Mouse (Mus musculus) G1E (cell line): ENCODE measurements around the gene Lrrc75a. TPM values are rescaled to one million over a fixed set of nuclear protein-coding genes. Genes with fewer than 3 reads are reported as not detected.

Experiments
- ATAC-seq: 2 replicates; pipeline ENCODE4 v1.8.0; 2016; ENCODE audit warnings: mild to moderate bottlenecking; ENCODE audit not compliant: insufficient number of reproducible peaks, poor library complexity, low FRiP score, severe bottlenecking; ENCODE audit errors: extremely low read depth
- DNase-seq: peaks from one replicate; pipeline ENCODE4 v3.0.0; 2012; ENCODE audit warnings: low spot score
- H3K27me3 ChIP-seq: 2 replicates; pipeline ENCODE4 v1.6.1; 2012; ENCODE audit warnings: mild to moderate bottlenecking, low read length, inconsistent platforms; ENCODE audit not compliant: insufficient read depth
- H3K36me3 ChIP-seq: replicated peaks from 2 replicates; pipeline ENCODE3; 2012; ENCODE audit warnings: mild to moderate bottlenecking, inconsistent platforms
- H3K4me1 ChIP-seq: 2 replicates; pipeline ENCODE4 v1.6.1; 2012; ENCODE audit warnings: low read depth, low read length, inconsistent platforms, mixed read lengths; ENCODE audit not compliant: insufficient read depth
- H3K4me3 ChIP-seq: 2 replicates; pipeline ENCODE4 v1.5.1; 2012; ENCODE audit warnings: low read depth, mild to moderate bottlenecking, inconsistent platforms, low read length, moderate library complexity, mixed read lengths
- H3K9me3 ChIP-seq: replicated peaks from 2 replicates; pipeline ENCODE4 v1.6.1; 2012; ENCODE audit warnings: inconsistent platforms
- CTCF ChIP-seq: IDR thresholded peaks from 2 replicates; pipeline ENCODE4 v1.5.1; 2012; ENCODE audit warnings: low read depth, low read length, inconsistent platforms, mixed read lengths
- GATA1 ChIP-seq: IDR thresholded peaks from 2 replicates; pipeline ENCODE4 v1.6.1; 2012; ENCODE audit warnings: borderline replicate concordance, low read length, inconsistent platforms, mixed read lengths
- GATA2 ChIP-seq: IDR thresholded peaks from 2 replicates; pipeline ENCODE4 v1.6.1; 2012; ENCODE audit warnings: low read depth, low read length, inconsistent platforms, borderline replicate concordance
- POLR2AphosphoS5 ChIP-seq: IDR thresholded peaks from 2 replicates; pipeline ENCODE4 v1.6.1; 2012; ENCODE audit warnings: low read depth, low read length, inconsistent platforms; ENCODE audit not compliant: insufficient replicate concordance
- TAL1 ChIP-seq: conservative IDR thresholded peaks from 2 replicates; pipeline ENCODE4 v1.6.1; 2012; ENCODE audit warnings: low read depth, low read length, inconsistent platforms, mixed read lengths
- polyA plus RNA-seq: library from polyadenylated mRNA; stranded (reverse); fragments of >175 nt; gene quantifications from 2 replicates; pipeline ENCODE4 v1.2.3, GENCODE M21; 2012
- total RNA-seq, 2 experiments: library from RNA; stranded (forward) in 1 of 2; stranded (reverse) in 1 of 2; fragments of 200-1000 nt in 1 of 2; fragments of >200 nt in 1 of 2; fragmentation: Nextera tagmentation in 1 of 2; gene quantifications; 2 replicates each; pipeline ENCODE4 v1.2.3; 2014 to 2017

The Lrrc75a gene
- total and polyA plus RNA-seq, 3 experiments, result 0.27 to 1.7 (median 0.30) TPM

DNA sequence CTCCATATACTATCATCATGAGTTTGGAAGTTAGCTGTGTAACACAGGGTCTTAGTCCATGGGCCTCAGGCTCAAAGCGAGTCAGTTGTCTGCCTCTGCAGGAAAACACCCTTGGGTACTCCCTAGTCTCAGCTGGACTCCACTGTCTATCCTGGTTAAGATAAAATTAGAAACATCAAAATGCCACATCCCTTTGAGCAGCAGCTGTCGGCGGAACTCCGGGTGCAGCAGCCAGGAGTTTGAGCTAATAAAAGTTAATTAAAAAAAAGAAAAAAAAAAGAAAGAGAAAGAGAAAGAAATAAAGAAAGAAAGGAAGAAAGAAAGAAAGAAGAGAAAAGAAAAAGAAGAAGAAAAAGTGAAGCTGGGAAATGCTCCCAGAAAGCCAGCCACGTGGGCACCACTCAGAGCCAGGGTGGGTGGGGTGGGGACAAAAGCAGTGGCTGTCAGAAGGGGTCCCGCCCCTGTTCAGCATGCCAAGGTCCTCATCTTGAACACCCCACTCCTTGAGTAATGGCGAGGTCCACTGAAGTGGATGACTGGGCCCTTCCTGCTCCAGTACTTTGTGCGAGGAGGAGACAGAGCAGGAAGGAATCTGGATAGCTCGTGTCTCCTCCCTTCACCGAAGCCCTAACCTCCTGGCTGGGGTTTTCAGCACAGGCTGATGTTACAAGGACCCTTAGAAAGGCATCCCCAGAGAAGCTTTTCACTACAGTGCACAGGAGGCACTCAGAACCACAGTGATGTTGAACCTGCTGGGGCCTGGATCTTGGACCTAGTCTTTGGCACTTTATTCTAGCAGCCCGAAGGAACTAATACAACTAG lies 6.1 kb downstream of the Lrrc75a start:
- peaks cover 29% of the 10 kb centered on the region for H3K27me3 ChIP-seq
- no peaks in the 10 kb centered on the region for H3K36me3 ChIP-seq
- no peaks in the 10 kb centered on the region; the same call in 1 of the 2 replicates for H3K4me1 ChIP-seq
- H3K4me3 ChIP-seq, result no peak overlapping the region
- H3K9me3 ChIP-seq, result no peaks in the 10 kb centered on the region
- DNase-seq, result no peak
- no peak for ATAC-seq
- TF ChIP-seq TAL1, result no peak
- no peak for TF ChIP-seq GATA1
- no peak for TF ChIP-seq GATA2
- TF ChIP-seq CTCF, result no peak
- no peak for TF ChIP-seq POLR2AphosphoS5

DNA sequence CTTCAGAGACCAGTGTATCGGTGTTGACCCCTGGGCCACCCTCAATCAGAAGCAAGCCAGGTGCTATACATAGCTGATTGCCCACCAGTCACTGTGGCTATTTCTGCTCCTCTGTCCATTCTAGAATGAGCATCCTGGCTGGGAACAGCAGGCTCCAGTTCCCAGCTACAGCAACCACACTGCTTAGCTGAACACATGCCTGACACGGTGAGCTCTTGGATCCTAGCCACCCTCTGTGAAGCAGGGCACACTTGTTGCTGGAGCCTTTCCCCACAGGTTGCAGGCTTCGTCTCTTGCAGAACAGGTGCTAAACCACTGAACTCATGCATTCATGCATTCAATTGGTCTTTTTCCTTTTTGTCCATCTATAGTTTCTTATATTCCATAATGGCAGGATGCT lies 7.9 kb downstream of the Lrrc75a start:
- ATAC-seq (no peak), DNase-seq (no peak)
- TF ChIP-seq POLR2AphosphoS5 (no peak), CTCF (no peak)
- H3K9me3 ChIP-seq, result no peaks in the 10 kb centered on the region
- peaks cover 25% of the 10 kb centered on the region for H3K27me3 ChIP-seq
- no peaks in the 10 kb centered on the region for H3K36me3 ChIP-seq
- no peak overlapping the region for H3K4me3 ChIP-seq
- no peaks in the 10 kb centered on the region for H3K4me1 ChIP-seq

DNA sequence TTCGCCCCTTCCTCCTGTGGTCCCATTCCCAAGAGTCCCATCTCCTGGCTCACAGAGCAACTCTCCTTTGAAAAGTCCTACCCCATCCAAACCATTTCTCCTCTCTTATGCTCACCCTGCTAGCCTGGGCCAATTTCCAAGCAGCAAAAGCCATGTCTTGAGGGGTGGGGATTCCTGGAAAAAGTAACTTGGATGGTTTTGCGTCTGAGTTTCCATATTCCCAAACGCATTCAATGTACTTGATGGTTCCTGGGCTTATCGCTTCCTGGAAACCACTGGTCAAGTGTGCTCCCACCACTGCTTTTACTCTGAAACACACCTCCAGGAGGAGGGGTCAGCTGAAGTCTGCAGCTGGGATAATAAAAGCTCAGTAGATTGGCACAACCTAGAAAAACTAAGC lies 9.9 kb downstream of the Lrrc75a start:
- ATAC-seq (no peak), DNase-seq (no peak)
- TF ChIP-seq POLR2AphosphoS5, result no peak
- no peak for TF ChIP-seq TAL1
- no peak for TF ChIP-seq GATA2
- TF ChIP-seq GATA1, result no peak
- no peak for TF ChIP-seq CTCF
- Histone ChIP-seq H3K4me1 (no peaks in the 10 kb centered on the region), H3K27me3 (peaks cover 24% of the 10 kb centered on the region), H3K9me3 (no peaks in the 10 kb centered on the region), H3K4me3 (no peak overlapping the region), H3K36me3 (no peaks in the 10 kb centered on the region)

DNA sequence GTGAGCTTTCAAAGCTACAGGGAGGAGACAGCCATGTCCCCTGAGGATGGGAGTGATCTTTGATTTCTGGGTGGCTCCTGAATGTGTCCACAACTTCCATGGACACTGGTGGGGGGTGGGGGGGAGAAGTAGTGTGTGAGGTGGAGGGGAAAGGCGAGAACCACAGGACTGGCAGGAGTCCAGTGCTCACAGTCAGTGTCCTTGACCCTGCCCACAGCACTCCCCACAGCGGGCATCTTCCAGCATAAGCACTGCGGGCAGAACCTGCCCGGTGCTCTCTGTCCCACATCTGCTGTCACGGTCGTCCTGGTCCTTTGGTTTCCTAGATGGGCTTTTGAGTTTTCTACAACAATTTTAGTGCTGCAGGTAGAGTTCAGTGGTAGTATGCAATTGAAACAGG lies 10.5 kb downstream of the Lrrc75a start:
- Histone ChIP-seq H3K9me3 (no peaks in the 10 kb centered on the region), H3K4me1 (no peaks in the 10 kb centered on the region), H3K27me3 (peaks cover 19% of the 10 kb centered on the region), H3K4me3 (no peak overlapping the region), H3K36me3 (no peaks in the 10 kb centered on the region)
- TF ChIP-seq GATA2 (no peak), CTCF (no peak), TAL1 (no peak), POLR2AphosphoS5 (no peak), GATA1 (no peak)
- ATAC-seq (no peak), DNase-seq (no peak)

DNA sequence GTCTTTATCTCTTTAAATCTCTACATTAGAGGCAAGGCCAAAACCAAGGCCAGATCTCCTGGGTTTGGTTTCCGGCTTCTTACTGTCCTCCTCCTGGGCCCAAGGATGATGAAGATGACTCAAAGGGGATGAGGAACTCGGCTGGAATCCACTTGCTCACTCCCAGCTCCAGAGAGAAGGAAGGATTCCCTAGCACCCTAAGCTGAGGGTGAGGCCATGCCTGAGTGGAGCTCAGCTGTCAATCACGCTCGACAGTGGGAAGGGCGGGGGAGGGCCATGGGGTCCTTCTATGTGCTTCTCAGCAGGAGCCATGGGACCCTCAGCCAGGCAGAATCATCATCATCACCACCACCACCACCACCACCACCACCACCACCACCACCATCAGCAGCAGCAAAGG lies 10.9 kb downstream of the Lrrc75a start:
- DNase-seq, result no peak
- Histone ChIP-seq H3K9me3 (no peaks in the 10 kb centered on the region), H3K4me1 (no peaks in the 10 kb centered on the region), H3K27me3 (peaks cover 19% of the 10 kb centered on the region), H3K36me3 (no peaks in the 10 kb centered on the region), H3K4me3 (no peak overlapping the region)
- ATAC-seq, result no peak
- TF ChIP-seq TAL1 (no peak), GATA1 (no peak), POLR2AphosphoS5 (no peak), CTCF (no peak), GATA2 (no peak)

DNA sequence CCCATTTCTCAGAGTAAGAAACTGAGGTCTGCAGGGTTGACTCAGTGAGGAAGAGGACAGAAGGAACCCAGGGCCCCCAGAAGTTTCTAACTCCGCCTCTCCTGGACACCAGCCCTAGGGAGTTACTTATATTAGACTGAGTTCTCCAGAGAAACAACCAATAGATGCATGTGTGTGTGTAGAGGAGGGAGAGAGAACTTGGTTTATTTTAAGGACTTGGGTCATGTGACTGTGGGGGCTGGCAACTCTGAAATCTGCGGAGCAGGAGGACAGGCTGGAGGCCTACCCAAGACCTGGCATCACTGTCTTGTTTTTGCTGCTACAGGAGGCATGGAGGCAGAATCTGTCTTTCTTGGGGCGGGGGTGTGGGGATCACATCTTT lies 11.5 kb downstream of the Lrrc75a start:
- no peaks in the 10 kb centered on the region for H3K9me3 ChIP-seq
- no peak overlapping the region for H3K4me3 ChIP-seq
- ATAC-seq, result no peak
- DNase-seq, result no peak
- no peaks in the 10 kb centered on the region for H3K36me3 ChIP-seq
- no peak for TF ChIP-seq POLR2AphosphoS5
- TF ChIP-seq CTCF, result no peak
- no peak for TF ChIP-seq GATA1
- TF ChIP-seq GATA2, result no peak
- TF ChIP-seq TAL1, result no peak
- peaks cover 19% of the 10 kb centered on the region for H3K27me3 ChIP-seq
- no peaks in the 10 kb centered on the region for H3K4me1 ChIP-seq
